Mouse (Mus musculus) neural tube, embryonic 11.5 days (tissue): ENCODE results near the gene Ptpa. TPM values are rescaled to one million over a fixed set of nuclear protein-coding genes. Genes with fewer than 3 reads are reported as not detected.

Source experiments
- ATAC-seq: fragments of 200-750 bp; cut with Nextera tagmentation; 2 replicates; pipeline ENCODE4 v1.8.0; 2017; ENCODE audit warnings: moderate number of reproducible peaks, mild to moderate bottlenecking, moderate TSS enrichment, moderate library complexity; ENCODE audit not compliant: insufficient read depth, low FRiP score, low TSS enrichment
- DNase-seq: peaks from one replicate; pipeline ENCODE4 v3.0.0-alpha.2; 2015; ENCODE audit warnings: low spot score
- H3K27ac ChIP-seq: fragments of 300-500 bp; sonication (generic); 2 replicates; pipeline ENCODE4 v1.5.1; 2014; ENCODE audit warnings: low read depth, mild to moderate bottlenecking, low read length
- H3K27me3 ChIP-seq: fragments of 300-500 bp; sonication (generic); 2 replicates; pipeline ENCODE4 v1.6.1; 2014; ENCODE audit warnings: mild to moderate bottlenecking, low read length, mixed read lengths; ENCODE audit not compliant: control insufficient read depth, insufficient read depth
- H3K36me3 ChIP-seq: fragments of 300-500 bp; sonication (generic); 2 replicates; pipeline ENCODE4 v1.6.1; 2014; ENCODE audit warnings: mild to moderate bottlenecking, low read length, moderate library complexity, mixed read lengths; ENCODE audit not compliant: control insufficient read depth, insufficient read depth
- H3K4me1 ChIP-seq: fragments of 300-500 bp; sonication (generic); 2 replicates; pipeline ENCODE4 v1.6.1; 2014; ENCODE audit warnings: low read length, mixed read lengths; ENCODE audit not compliant: control insufficient read depth, insufficient read depth
- H3K4me2 ChIP-seq: fragments of 300-500 bp; sonication (generic); 2 replicates; pipeline ENCODE4 v1.6.1; 2014; ENCODE audit warnings: low read depth, mild to moderate bottlenecking, moderate library complexity
- H3K4me3 ChIP-seq: fragments of 300-500 bp; sonication (generic); 2 replicates; pipeline ENCODE4 v1.5.1; 2014; ENCODE audit warnings: low read depth, low read length
- H3K9ac ChIP-seq: fragments of 300-500 bp; sonication (generic); 2 replicates; pipeline ENCODE4 v1.6.1; 2014; ENCODE audit warnings: mild to moderate bottlenecking, low read length
- H3K9me3 ChIP-seq: fragments of 300-500 bp; sonication (generic); 2 replicates; pipeline ENCODE4 v1.6.1; 2016; ENCODE audit warnings: low read length; ENCODE audit not compliant: control insufficient read depth
- WGBS: fragments of 180-500 bp; shearing (Covaris S2); extraction: QIAGEN DNeasy Blood & Tissue Kit; methylation state at CpG from one replicate; pipeline ENCODE4 v1.1.7; 2014; 5-methylcytosine and 5-hydroxymethylcytosine counted together
- polyA plus RNA-seq: library from polyadenylated mRNA; unstranded; fragments of >200 nt; fragmentation: Nextera tagmentation; extraction: Ambion mirVana; gene quantifications from 2 replicates; pipeline ENCODE4 v1.2.1, GENCODE M21; 2014

The Ptpa gene
- polyA plus RNA-seq, 1 experiment from 2014 or later = 63.2 TPM

DNA sequence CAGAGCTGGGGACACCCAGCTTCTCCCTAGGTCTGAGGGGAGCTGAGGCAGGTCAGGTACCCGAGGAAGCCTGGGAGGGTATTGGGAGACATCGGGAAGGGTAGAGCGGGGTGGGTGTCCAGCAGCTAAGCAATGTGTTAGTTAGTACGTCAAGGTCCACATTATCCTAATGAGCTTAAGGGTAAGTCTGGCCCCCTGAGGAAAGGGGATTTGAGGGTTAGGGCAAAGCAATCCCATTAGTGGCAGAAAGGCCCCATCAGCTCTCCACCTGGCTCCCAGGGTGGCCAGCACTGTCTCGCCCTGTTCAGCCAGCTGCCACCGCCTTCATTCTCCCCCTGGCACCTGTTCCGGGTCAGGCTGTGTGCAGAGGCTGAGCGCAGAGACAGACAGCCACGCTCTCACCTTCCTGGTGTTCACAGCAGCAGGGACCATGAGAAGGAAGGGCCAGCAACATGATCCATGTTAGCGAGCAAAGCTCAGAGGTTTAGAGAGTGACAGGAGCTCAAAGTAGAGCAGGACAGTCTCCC lies 17.8 kb upstream of the Ptpa start:
- no peak overlapping the region for H3K27ac ChIP-seq
- no peaks in the 10 kb centered on the region for H3K27me3 ChIP-seq
- DNase-seq = no peak
- H3K9ac ChIP-seq = no peak overlapping the region
- no peak overlapping the region for H3K4me2 ChIP-seq
- no peaks in the 10 kb centered on the region for H3K9me3 ChIP-seq
- peaks cover 32% of the 10 kb centered on the region for H3K4me1 ChIP-seq
- H3K36me3 ChIP-seq = peaks cover 7% of the 10 kb centered on the region
- ATAC-seq = no peak
- H3K4me3 ChIP-seq = no peak overlapping the region
- WGBS = 90% methylated on average over 10 of the region's 10 CpGs

DNA sequence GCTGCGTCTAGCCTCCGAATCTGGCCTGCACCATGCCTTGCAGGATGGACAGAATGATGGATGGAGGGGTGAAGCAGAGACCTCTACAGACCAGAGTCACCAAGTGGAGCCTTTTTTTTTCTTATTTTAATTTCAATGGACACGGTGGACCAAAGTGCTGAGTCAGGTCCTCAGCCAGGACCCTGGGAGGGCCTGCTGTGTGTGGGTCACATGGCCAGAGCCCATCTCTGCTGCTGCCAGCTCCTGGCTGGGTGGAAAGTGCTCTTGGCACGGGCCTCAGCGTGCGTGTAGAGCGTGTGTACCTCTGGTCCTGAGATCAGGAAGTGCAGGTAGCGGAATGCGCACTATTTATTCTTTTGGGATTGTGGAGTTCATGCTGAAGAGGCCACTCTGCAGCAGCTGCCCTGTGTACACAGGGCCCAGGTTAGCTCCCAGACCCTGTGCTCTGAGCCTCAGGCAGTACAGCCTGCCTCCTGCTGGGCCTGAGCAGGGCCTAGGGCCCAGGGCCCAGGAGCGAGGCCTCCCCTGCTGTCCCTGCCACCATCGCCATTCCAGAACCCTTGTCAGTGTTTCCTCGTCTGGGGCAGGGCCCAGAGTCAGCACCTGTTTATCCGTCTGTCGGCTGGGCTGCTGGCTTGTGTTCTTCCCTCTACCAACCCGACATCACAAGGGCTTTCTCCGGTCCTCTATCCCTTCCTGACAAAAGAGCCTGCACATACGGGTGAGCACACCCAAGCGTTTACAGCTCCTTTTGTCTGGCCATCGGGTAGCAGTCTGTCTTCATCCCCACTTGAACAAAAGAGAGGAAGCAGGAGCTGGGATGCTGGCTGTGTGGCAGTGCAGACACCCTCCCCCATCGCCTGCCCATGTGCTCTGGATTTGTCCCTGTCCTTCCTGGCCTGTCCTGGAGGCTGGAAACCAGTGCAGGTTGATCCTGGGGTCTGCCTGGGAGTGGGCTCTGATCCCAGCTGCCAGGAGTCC lies 16.4 kb upstream of the Ptpa start:
- H3K27me3 ChIP-seq = no peaks in the 10 kb centered on the region
- H3K4me2 ChIP-seq = no peak overlapping the region
- H3K4me3 ChIP-seq = no peak overlapping the region
- H3K36me3 ChIP-seq = peaks cover 9% of the 10 kb centered on the region
- H3K4me1 ChIP-seq = peaks cover 21% of the 10 kb centered on the region
- peak overlapping the region; percentile 92 for H3K27ac ChIP-seq
- no peaks in the 10 kb centered on the region for H3K9me3 ChIP-seq
- peak overlapping the region; percentile 50 for H3K9ac ChIP-seq
- peak; percentile 78 for ATAC-seq
- 34% methylated on average over 20 of the region's 20 CpGs for WGBS
- peak; percentile 68 for DNase-seq

DNA sequence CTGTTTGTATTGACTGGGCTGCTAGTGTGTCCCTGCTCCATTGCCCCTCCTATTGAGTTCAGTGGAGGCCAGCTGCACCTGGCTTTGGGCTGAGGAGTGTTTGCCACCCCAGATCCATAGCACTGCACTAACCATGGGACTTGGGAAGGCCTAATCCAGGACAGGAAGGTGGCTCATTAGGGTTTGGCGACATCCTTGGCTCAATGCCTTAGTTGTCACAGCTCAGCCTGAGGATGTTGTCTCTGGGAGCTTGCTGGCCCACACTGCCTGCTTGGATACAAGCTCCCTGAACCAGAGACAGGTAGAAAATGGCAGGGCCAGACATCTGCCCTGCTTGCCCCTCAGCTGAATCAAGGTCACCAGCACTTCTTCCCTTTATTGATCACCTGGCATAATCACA lies 14.3 kb upstream of the Ptpa start:
- Histone ChIP-seq H3K27ac (no peak overlapping the region), H3K4me2 (no peak overlapping the region)

DNA sequence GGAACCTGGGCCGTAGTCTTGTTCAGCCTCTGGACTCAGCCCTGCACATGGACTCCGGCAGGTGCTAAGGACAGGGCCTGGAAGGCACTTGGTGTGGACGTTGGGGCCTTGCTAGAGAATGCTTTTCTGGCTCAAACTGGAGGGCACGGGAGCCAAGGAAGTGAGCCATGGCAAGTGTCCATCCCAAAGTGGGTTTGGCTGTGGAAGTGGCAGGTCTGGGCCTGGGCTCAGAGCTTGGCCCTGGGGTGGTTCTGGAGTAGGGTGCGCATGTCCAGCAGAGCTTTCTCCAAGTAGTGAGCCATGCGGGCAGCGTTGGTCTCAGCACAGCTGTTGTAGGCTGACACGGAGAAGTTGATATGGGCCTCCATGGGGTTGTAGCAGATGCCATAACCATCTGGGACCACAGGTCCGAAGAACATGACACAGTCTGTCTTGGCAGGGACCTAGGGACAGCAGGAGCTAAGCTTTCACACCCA lies 13.4 kb upstream of the Ptpa start:
- DNase-seq = no peak
- no peaks in the 10 kb centered on the region for H3K27me3 ChIP-seq
- no peaks in the 10 kb centered on the region for H3K9me3 ChIP-seq
- H3K4me3 ChIP-seq = no peak overlapping the region
- no peak for ATAC-seq
- H3K9ac ChIP-seq = no peak overlapping the region
- H3K4me1 ChIP-seq = peaks cover 21% of the 10 kb centered on the region
- WGBS = 90% methylated on average over 9 of the region's 9 CpGs
- H3K4me2 ChIP-seq = no peak overlapping the region
- H3K27ac ChIP-seq = no peak overlapping the region
- peaks cover 8% of the 10 kb centered on the region for H3K36me3 ChIP-seq

More for the DNA sequence above, 14.3 kb upstream of the Ptpa start:
- Histone ChIP-seq H3K36me3 (peaks cover 9% of the 10 kb centered on the region), H3K27me3 (no peaks in the 10 kb centered on the region), H3K9ac (no peak overlapping the region), H3K4me3 (no peak overlapping the region), H3K4me1 (peaks cover 21% of the 10 kb centered on the region), H3K9me3 (no peaks in the 10 kb centered on the region)
- no peak for ATAC-seq
- WGBS = 85% methylated on average over 1 of the region's 1 CpGs
- DNase-seq = no peak

DNA sequence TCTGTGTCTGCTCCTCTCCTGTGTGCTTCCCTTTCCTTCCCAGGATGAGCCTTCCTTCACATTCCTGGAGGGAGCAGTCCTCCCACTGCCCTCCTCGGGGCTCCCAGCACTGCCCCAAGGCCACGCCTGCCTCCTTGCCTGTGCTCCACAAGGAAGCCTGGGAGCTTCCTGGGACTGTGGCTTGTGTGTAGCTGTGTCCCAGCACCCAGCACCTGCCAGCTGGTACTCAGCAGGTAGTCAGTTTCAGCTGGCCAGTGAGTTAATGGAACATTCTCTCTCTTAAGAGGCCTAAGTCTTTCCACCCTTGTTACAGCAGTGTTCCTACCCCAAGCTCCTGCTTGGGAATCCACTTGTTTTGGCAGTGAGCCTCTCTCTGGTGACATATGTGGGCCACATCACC lies 13.0 kb upstream of the Ptpa start:
- no peak overlapping the region for H3K4me2 ChIP-seq
- 64% methylated on average over 2 of the region's 2 CpGs for WGBS
- DNase-seq (no peak), ATAC-seq (no peak)
- peaks cover 21% of the 10 kb centered on the region for H3K4me1 ChIP-seq
- H3K9ac ChIP-seq = no peak overlapping the region
- no peak overlapping the region for H3K27ac ChIP-seq
- no peak overlapping the region for H3K4me3 ChIP-seq
- no peaks in the 10 kb centered on the region for H3K27me3 ChIP-seq
- peaks cover 9% of the 10 kb centered on the region; the same call in 1 of the 2 replicates for H3K36me3 ChIP-seq
- no peaks in the 10 kb centered on the region for H3K9me3 ChIP-seq

DNA sequence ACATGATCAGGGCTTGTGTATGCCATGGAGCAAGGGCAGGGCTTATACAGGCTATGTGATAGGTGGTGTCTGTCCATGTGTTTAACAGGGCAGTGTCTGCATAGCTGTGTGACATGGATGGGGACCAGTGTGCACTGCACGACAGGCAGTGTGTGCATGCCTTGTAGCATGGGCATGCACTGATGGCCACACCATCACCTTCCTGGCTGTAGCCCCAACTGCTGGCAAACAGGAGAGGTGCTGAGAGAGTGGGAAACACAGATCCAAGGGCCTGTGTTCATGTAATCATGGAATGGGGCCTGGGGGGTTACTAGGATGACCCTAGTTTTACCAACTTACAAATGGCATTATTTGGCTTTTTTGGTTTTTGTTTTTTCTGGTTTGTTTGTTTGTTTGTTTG lies 12.0 kb upstream of the Ptpa start:
- Histone ChIP-seq H3K4me1 (peaks cover 16% of the 10 kb centered on the region), H3K27ac (no peak overlapping the region), H3K4me2 (no peak overlapping the region), H3K36me3 (peaks cover 10% of the 10 kb centered on the region; the same call in 1 of the 2 replicates), H3K9ac (no peak overlapping the region), H3K4me3 (no peak overlapping the region), H3K27me3 (no peaks in the 10 kb centered on the region), H3K9me3 (no peaks in the 10 kb centered on the region)
- no peak for ATAC-seq
- whole genome bisulfite sequencing = 78% methylated on average over 1 of the region's 1 CpGs
- DNase-seq = no peak

DNA sequence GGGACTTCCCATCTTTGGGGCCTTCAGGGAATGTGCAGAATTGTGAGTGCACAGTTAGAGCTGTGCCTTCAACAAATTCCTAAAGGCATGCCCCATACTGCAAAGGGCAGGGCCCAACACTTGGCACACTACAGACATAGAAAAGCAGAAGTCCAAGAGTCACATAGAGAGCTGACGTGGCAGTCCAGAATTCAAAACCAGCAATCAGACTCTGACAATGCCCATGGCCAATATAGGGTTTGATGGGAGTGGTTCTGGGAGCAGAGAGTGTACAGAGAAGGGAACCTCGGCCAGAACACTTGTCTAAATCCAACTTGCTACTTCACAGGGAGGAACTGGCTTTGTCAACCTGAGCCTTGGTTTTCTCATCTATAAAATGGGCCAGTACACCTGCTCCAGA lies 8.6 kb upstream of the Ptpa start:
- WGBS = 84% methylated on average over 2 of the region's 2 CpGs
- H3K4me2 ChIP-seq = no peak overlapping the region
- no peak overlapping the region for H3K4me3 ChIP-seq
- ATAC-seq (no peak), DNase-seq (no peak)
- H3K36me3 ChIP-seq = peaks cover 5% of the 10 kb centered on the region
- no peaks in the 10 kb centered on the region for H3K9me3 ChIP-seq
- no peaks in the 10 kb centered on the region for H3K4me1 ChIP-seq
- H3K9ac ChIP-seq = no peak overlapping the region
- H3K27ac ChIP-seq = no peak overlapping the region
- H3K27me3 ChIP-seq = no peaks in the 10 kb centered on the region

DNA sequence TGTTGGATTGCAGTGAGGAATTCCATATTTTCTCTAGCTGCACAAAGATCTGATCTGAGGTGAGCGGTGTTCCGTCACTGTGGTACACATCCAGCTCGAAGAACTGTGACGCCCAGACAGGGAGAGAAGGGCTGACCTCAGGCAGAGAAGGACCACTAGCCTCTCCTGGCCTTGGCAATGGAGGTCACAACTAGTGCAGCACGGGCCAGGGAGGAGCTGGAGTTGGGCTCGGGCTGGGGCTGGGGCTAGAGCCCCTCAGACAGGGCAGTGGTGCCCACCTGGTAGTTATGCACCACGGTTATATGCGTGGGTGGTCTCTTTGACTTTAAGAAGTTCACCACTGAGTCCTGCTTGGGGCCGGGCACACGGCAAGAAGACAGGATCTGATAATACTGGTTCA lies 8.1 kb upstream of the Ptpa start:
- WGBS = 94% methylated on average over 10 of the region's 10 CpGs

More for the DNA sequence above, 8.1 kb upstream of the Ptpa start:
- Histone ChIP-seq H3K4me1 (no peaks in the 10 kb centered on the region), H3K27ac (no peak overlapping the region), H3K36me3 (peaks cover 5% of the 10 kb centered on the region), H3K9me3 (no peaks in the 10 kb centered on the region), H3K4me2 (no peak overlapping the region), H3K27me3 (no peaks in the 10 kb centered on the region), H3K9ac (no peak overlapping the region), H3K4me3 (no peak overlapping the region)
- ATAC-seq (no peak), DNase-seq (no peak)
